Mouse (Mus musculus): ENCODE data around the gene Tmem63c. TPM values are rescaled to one million over a fixed set of nuclear protein-coding genes. Genes with fewer than 3 reads are reported as not detected.

Tmem63c gene
- polyA plus RNA-seq, 1 experiment, result 1.2 TPM

- Histone ChIP-seq H3K27me3 (ENCODE audit: control insufficient read depth, insufficient read depth, low read length) (no peaks in the 10 kb centered on the region), H3K4me1 (ENCODE audit: control insufficient read depth, insufficient read depth, insufficient read length) (no peaks in the 10 kb centered on the region), H3K27ac (ENCODE audit: insufficient read depth, low read length) (no peak overlapping the region), H3K4me3 (ENCODE audit: extremely low read depth, insufficient read depth, insufficient read length) (no peak overlapping the region), H3K36me3 (ENCODE audit: control insufficient read depth, insufficient read depth, low read length) (no peaks in the 10 kb centered on the region)
- 77% methylated on average over 6 of the region's 6 CpGs for WGBS
- no peak for TF ChIP-seq CTCF (IDR thresholded peaks at IDR 0.05; ENCODE audit: extremely low read depth, insufficient read depth, insufficient read length, insufficient replicate concordance)
- no peak for TF ChIP-seq POLR2A (IDR thresholded peaks at IDR 0.05; ENCODE audit: low read depth, low read length)
- no peak for DNase-seq (ENCODE audit: low read depth in 1 of 2, low spot score in 2 of 2)
Measured at GRCm38 (mm10) chr12:87132210-87132609, 111.1 kb downstream of the Tmem63c start.

- H3K27ac ChIP-seq (ENCODE audit: insufficient read depth, low read length), result no peak overlapping the region
- H3K27me3 ChIP-seq (ENCODE audit: control insufficient read depth, insufficient read depth, low read length), result no peaks in the 10 kb centered on the region
- 88% methylated on average over 9 of the region's 9 CpGs for WGBS
- no peak for TF ChIP-seq POLR2A (IDR thresholded peaks at IDR 0.05; ENCODE audit: low read depth, low read length)
- no peak for TF ChIP-seq CTCF (IDR thresholded peaks at IDR 0.05; ENCODE audit: extremely low read depth, insufficient read depth, insufficient read length, insufficient replicate concordance)
- no peak for DNase-seq (ENCODE audit: low read depth in 1 of 2, low spot score in 2 of 2)
- no peak overlapping the region for H3K4me3 ChIP-seq (ENCODE audit: extremely low read depth, insufficient read depth, insufficient read length)
- H3K4me1 ChIP-seq (ENCODE audit: control insufficient read depth, insufficient read depth, insufficient read length), result no peaks in the 10 kb centered on the region
- H3K36me3 ChIP-seq (ENCODE audit: control insufficient read depth, insufficient read depth, low read length), result no peaks in the 10 kb centered on the region
Measured at GRCm38 (mm10) chr12:87132784-87133183, 111.6 kb downstream of the Tmem63c start.

- H3K4me3 ChIP-seq (ENCODE audit: extremely low read depth, insufficient read depth, insufficient read length), result no peak overlapping the region
- no peaks in the 10 kb centered on the region for H3K4me1 ChIP-seq (ENCODE audit: control insufficient read depth, insufficient read depth, insufficient read length)
- DNase-seq (ENCODE audit: low read depth in 1 of 2, low spot score in 2 of 2), result no peak
- 94% methylated on average over 15 of the region's 15 CpGs for WGBS
- H3K27ac ChIP-seq (ENCODE audit: insufficient read depth, low read length), result no peak overlapping the region
- no peaks in the 10 kb centered on the region for H3K27me3 ChIP-seq (ENCODE audit: control insufficient read depth, insufficient read depth, low read length)
- TF ChIP-seq POLR2A (IDR thresholded peaks at IDR 0.05; ENCODE audit: low read depth, low read length) (no peak), CTCF (IDR thresholded peaks at IDR 0.05; ENCODE audit: extremely low read depth, insufficient read depth, insufficient read length, insufficient replicate concordance) (no peak)
- H3K36me3 ChIP-seq (ENCODE audit: control insufficient read depth, insufficient read depth, low read length), result no peaks in the 10 kb centered on the region
Measured at GRCm38 (mm10) chr12:87137439-87138341, 116.5 kb downstream of the Tmem63c start.

GRCm38 (mm10) chr12:87138342-87138701 lies 117.2 kb downstream of the Tmem63c start:
- H3K27me3 ChIP-seq (ENCODE audit: control insufficient read depth, insufficient read depth, low read length), result no peaks in the 10 kb centered on the region
- DNase-seq (ENCODE audit: low read depth in 1 of 2, low spot score in 2 of 2), result no peak
- WGBS, result 98% methylated on average over 2 of the region's 2 CpGs

GRCm38 (mm10) chr12:87138768-87139167 lies 117.6 kb downstream of the Tmem63c start:
- TF ChIP-seq CTCF (IDR thresholded peaks at IDR 0.05; ENCODE audit: extremely low read depth, insufficient read depth, insufficient read length, insufficient replicate concordance), result no peak
- TF ChIP-seq POLR2A (IDR thresholded peaks at IDR 0.05; ENCODE audit: low read depth, low read length), result no peak
- no peak for DNase-seq (ENCODE audit: low read depth in 1 of 2, low spot score in 2 of 2)
- no peaks in the 10 kb centered on the region for H3K36me3 ChIP-seq (ENCODE audit: control insufficient read depth, insufficient read depth, low read length)
- H3K27me3 ChIP-seq (ENCODE audit: control insufficient read depth, insufficient read depth, low read length), result no peaks in the 10 kb centered on the region
- no peaks in the 10 kb centered on the region for H3K4me1 ChIP-seq (ENCODE audit: control insufficient read depth, insufficient read depth, insufficient read length)
- WGBS, result 48% methylated on average over 2 of the region's 2 CpGs
- no peak overlapping the region for H3K27ac ChIP-seq (ENCODE audit: insufficient read depth, low read length)
- H3K4me3 ChIP-seq (ENCODE audit: extremely low read depth, insufficient read depth, insufficient read length), result no peak overlapping the region

More at GRCm38 (mm10) chr12:87138342-87138701, 117.2 kb downstream of the Tmem63c start:
- TF ChIP-seq CTCF (IDR thresholded peaks at IDR 0.05; ENCODE audit: extremely low read depth, insufficient read depth, insufficient read length, insufficient replicate concordance) (no peak), POLR2A (IDR thresholded peaks at IDR 0.05; ENCODE audit: low read depth, low read length) (no peak)
- H3K4me1 ChIP-seq (ENCODE audit: control insufficient read depth, insufficient read depth, insufficient read length), result no peaks in the 10 kb centered on the region
- no peak overlapping the region for H3K27ac ChIP-seq (ENCODE audit: insufficient read depth, low read length)
- H3K36me3 ChIP-seq (ENCODE audit: control insufficient read depth, insufficient read depth, low read length), result no peaks in the 10 kb centered on the region
- H3K4me3 ChIP-seq (ENCODE audit: extremely low read depth, insufficient read depth, insufficient read length), result no peak overlapping the region

Other genes with a start within 250 kb of the Tmem63c start
- gene Irf2bpl, start 136.5 kb upstream of the Tmem63c start, polyA plus RNA-seq (2012; rRNA removed), result 33.2 and 50.3 TPM in 2 replicates
- gene Cipc, start 74.3 kb upstream of the Tmem63c start, polyA plus RNA-seq (2012; rRNA removed), result 24.2 and 31.1 TPM in 2 replicates
- not detected in 2 replicates for gene Zdhhc22, start 30.9 kb upstream of the Tmem63c start, polyA plus RNA-seq (2012; rRNA removed)
- 0.32 and 0.34 TPM in 2 replicates for gene Ngb, start 81.2 kb downstream of the Tmem63c start, polyA plus RNA-seq (2012; rRNA removed)
- gene Gstz1, start 125.8 kb downstream of the Tmem63c start, polyA plus RNA-seq (2012; rRNA removed), result 10.8 and 11.4 TPM in 2 replicates
- gene Pomt2, start 126.6 kb downstream of the Tmem63c start, polyA plus RNA-seq (2012; rRNA removed), result 5.2 and 5.9 TPM in 2 replicates
- gene Samd15, start 178.4 kb downstream of the Tmem63c start, polyA plus RNA-seq (2012; rRNA removed), result 0.20 and 0.43 TPM in 2 replicates
- 7.4 TPM in 2 replicates for gene Tmed8, start 179.1 kb downstream of the Tmem63c start, polyA plus RNA-seq (2012; rRNA removed)
- gene Noxred1, start 217.4 kb downstream of the Tmem63c start, polyA plus RNA-seq (2012; rRNA removed), result 2.7 and 3.7 TPM in 2 replicates
- gene Vipas39, start 244.9 kb downstream of the Tmem63c start, polyA plus RNA-seq (2012; rRNA removed), result 17.1 and 17.5 TPM in 2 replicates
- 39.7 and 41.5 TPM in 2 replicates for gene Ahsa1, start 245.1 kb downstream of the Tmem63c start, polyA plus RNA-seq (2012; rRNA removed)